Mouse (Mus musculus) testis, adult 2 months (tissue): ENCODE measurements around the gene Nfx1.

Experiments
- CTCF ChIP-seq: fragments of 200-500 bp; IDR thresholded peaks from 2 replicates; pipeline ENCODE4 v1.5.1; 2012; ENCODE audit warnings: low read depth, mild to moderate bottlenecking, inconsistent platforms, low read length, moderate library complexity; ENCODE audit not compliant: control insufficient read depth, insufficient read depth, insufficient replicate concordance
- POLR2A ChIP-seq: fragments of 200-500 bp; IDR thresholded peaks from 2 replicates; pipeline ENCODE4 v1.6.1; 2012; ENCODE audit warnings: low read depth, mild to moderate bottlenecking, inconsistent platforms, low read length, moderate library complexity; ENCODE audit not compliant: control insufficient read depth

- TF ChIP-seq CTCF, result no peak
- no peak for TF ChIP-seq POLR2A
Measured at GRCm38 (mm10) chr4:40938793-40939192, 31.9 kb upstream of the Nfx1 start.
